Mouse (Mus musculus): ENCODE measurements around the gene Chmp2a.

DNA sequence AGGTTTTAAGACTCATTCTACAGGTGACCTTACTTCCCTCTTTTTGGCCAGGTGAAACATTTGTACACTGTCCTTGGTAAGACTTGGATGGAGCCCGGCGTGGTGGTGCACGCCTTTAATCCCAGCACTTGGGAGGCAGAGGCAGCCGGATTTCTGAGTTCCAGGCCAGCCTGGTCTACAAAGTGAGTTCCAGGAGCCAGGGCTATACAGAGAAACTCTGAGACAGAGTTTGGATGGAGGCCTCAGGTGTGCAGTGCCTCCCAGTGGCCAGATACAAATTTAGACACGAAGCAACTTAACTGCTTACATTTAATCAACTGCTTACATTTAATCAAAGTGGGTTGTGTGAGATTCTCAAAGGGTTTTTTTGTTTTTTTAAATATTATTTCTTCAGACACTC, 3.5 kb downstream of the Chmp2a start:
- TF ChIP-seq CTCF (IDR thresholded peaks at IDR 0.05; ENCODE audit: low read depth) (peak; percentile 57), EP300 (IDR thresholded peaks at IDR 0.05; ENCODE audit: low read depth) (no peak)

Measured in liver, postnatal 0 days (tissue).